Mouse (Mus musculus) liver, postnatal 0 days (tissue): ENCODE results near the gene Clcn3. TPM values are rescaled to one million over a fixed set of nuclear protein-coding genes. Genes with fewer than 3 reads are reported as not detected.

Source experiments
- ATAC-seq: fragments of 200-750 bp; cut with Nextera tagmentation; 2 replicates; pipeline ENCODE4 v1.8.0; 2017; ENCODE audit warnings: mild to moderate bottlenecking, moderate library complexity
- DNase-seq: peaks from one replicate; pipeline ENCODE4 v3.0.0-alpha.2; 2016
- H3K27ac ChIP-seq: fragments of 300-500 bp; sonication (generic); 2 replicates; pipeline ENCODE4 v1.5.1; 2014; ENCODE audit warnings: antibody characterized with exemption, moderate library complexity, mild to moderate bottlenecking, low read depth
- H3K27me3 ChIP-seq: fragments of 300-500 bp; sonication (generic); 2 replicates; pipeline ENCODE4 v1.6.1; 2014; ENCODE audit warnings: low read length, control low read depth, mixed read lengths; ENCODE audit not compliant: insufficient read depth
- H3K36me3 ChIP-seq: fragments of 300-500 bp; sonication (generic); replicated peaks from 2 replicates; pipeline ENCODE4 v1.6.1; 2014; ENCODE audit warnings: mild to moderate bottlenecking, control low read depth, low read length, moderate library complexity, mixed read lengths; ENCODE audit not compliant: insufficient read depth
- H3K4me1 ChIP-seq: fragments of 300-500 bp; sonication (generic); 2 replicates; pipeline ENCODE4 v1.6.1; 2014; ENCODE audit warnings: antibody characterized with exemption, mild to moderate bottlenecking, control low read depth; ENCODE audit not compliant: insufficient read depth
- H3K4me2 ChIP-seq: fragments of 300-500 bp; sonication (generic); 2 replicates; pipeline ENCODE4 v1.6.1; 2014; ENCODE audit warnings: low read depth, mild to moderate bottlenecking, low read length, moderate library complexity, mixed read lengths
- H3K4me3 ChIP-seq: fragments of 300-500 bp; sonication (generic); 2 replicates; pipeline ENCODE4 v1.5.1; 2014; ENCODE audit warnings: low read depth, low read length
- H3K9ac ChIP-seq: fragments of 300-500 bp; sonication (generic); replicated peaks from 2 replicates; pipeline ENCODE4 v1.6.1; 2014; ENCODE audit warnings: mild to moderate bottlenecking, moderate library complexity
- H3K9me3 ChIP-seq: fragments of 300-500 bp; sonication (generic); 2 replicates; pipeline ENCODE4 v1.6.1; 2016; ENCODE audit warnings: mild to moderate bottlenecking, control low read depth, low read length, mixed read lengths
- CTCF ChIP-seq: sonication (generic); IDR thresholded peaks from 2 replicates; pipeline ENCODE4 v1.5.1; 2016; ENCODE audit warnings: antibody characterized with exemption, low read depth
- EP300 ChIP-seq: IDR thresholded peaks from 2 replicates; pipeline ENCODE4 v1.6.1; 2016; ENCODE audit warnings: antibody characterized with exemption, low read depth, mild to moderate bottlenecking
- WGBS: fragments of 180-500 bp; shearing (Covaris S2); extraction: QIAGEN DNeasy Blood & Tissue Kit; methylation state at CpG from one replicate; pipeline ENCODE4 v1.1.7; 2014; ENCODE audit not compliant: insufficient replicate concordance; 5-methylcytosine and 5-hydroxymethylcytosine counted together
- polyA plus RNA-seq: library from polyadenylated mRNA; unstranded; fragments of >200 nt; fragmentation: Nextera tagmentation; extraction: Ambion mirVana; gene quantifications from 2 replicates; pipeline ENCODE4 v1.2.1, GENCODE M21; 2015

Gene Clcn3
- polyA plus RNA-seq, 1 experiment from 2014 or later = 23.3 TPM

- no peak for TF ChIP-seq CTCF
- TF ChIP-seq EP300 = no peak
- DNase-seq = no peak
- no peaks in the 10 kb centered on the region for H3K27me3 ChIP-seq
- H3K4me3 ChIP-seq = no peak overlapping the region
- H3K4me1 ChIP-seq = peaks cover 20% of the 10 kb centered on the region
- no peaks in the 10 kb centered on the region for H3K36me3 ChIP-seq
- H3K9me3 ChIP-seq = no peaks in the 10 kb centered on the region
- WGBS = 49% methylated on average over 4 of the region's 4 CpGs
- peak overlapping the region; percentile 38; the same call in 1 of the 2 replicates for H3K4me2 ChIP-seq
- no peak overlapping the region for H3K9ac ChIP-seq
- H3K27ac ChIP-seq = no peak overlapping the region
- no peak for ATAC-seq
Observed at GRCm38 (mm10) chr8:60949859-60950258, 33.2 kb downstream of the Clcn3 start.

GRCm38 (mm10) chr8:60947503-60947902 is 35.6 kb downstream of the Clcn3 start:
- peak; percentile 53 for ATAC-seq
- Histone ChIP-seq H3K4me2 (no peak overlapping the region), H3K9me3 (no peaks in the 10 kb centered on the region), H3K4me3 (no peak overlapping the region), H3K27me3 (no peaks in the 10 kb centered on the region), H3K4me1 (peaks cover 20% of the 10 kb centered on the region), H3K27ac (0 out of 2 replicates have a peak overlapping the region, but pooled peaks have one; percentile 18), H3K9ac (no peak overlapping the region), H3K36me3 (no peaks in the 10 kb centered on the region)
- DNase-seq = no peak
- TF ChIP-seq CTCF (no peak), EP300 (no peak)

GRCm38 (mm10) chr8:60942867-60943266 is 40.2 kb downstream of the Clcn3 start:
- DNase-seq (no peak), ATAC-seq (no peak)
- H3K9ac ChIP-seq = no peak overlapping the region
- H3K27me3 ChIP-seq = no peaks in the 10 kb centered on the region
- no peak overlapping the region for H3K27ac ChIP-seq
- H3K4me3 ChIP-seq = no peak overlapping the region
- no peaks in the 10 kb centered on the region for H3K9me3 ChIP-seq
- peaks cover 5% of the 10 kb centered on the region; the same call in 1 of the 2 replicates for H3K4me1 ChIP-seq
- TF ChIP-seq EP300 = no peak
- peak; percentile 58 for TF ChIP-seq CTCF
- over 99% methylated on average over 2 of the region's 2 CpGs for WGBS
- no peak overlapping the region for H3K4me2 ChIP-seq
- peaks cover 10% of the 10 kb centered on the region; the same call in 1 of the 2 replicates for H3K36me3 ChIP-seq

- no peaks in the 10 kb centered on the region for H3K27me3 ChIP-seq
- TF ChIP-seq EP300 (peak; percentile 88), CTCF (no peak)
- DNase-seq (no peak), ATAC-seq (peak; percentile 36; the same call in 1 of the 2 replicates)
- H3K36me3 ChIP-seq = peaks cover 26% of the 10 kb centered on the region
- H3K9ac ChIP-seq = no peak overlapping the region
- 0 out of 2 replicates have a peak, but pooled peaks cover 3% of the 10 kb centered on the region for H3K4me1 ChIP-seq
- H3K4me2 ChIP-seq = no peak overlapping the region
- 47% methylated on average over 3 of the region's 3 CpGs for WGBS
- no peak overlapping the region for H3K27ac ChIP-seq
- no peak overlapping the region for H3K4me3 ChIP-seq
- H3K9me3 ChIP-seq = no peaks in the 10 kb centered on the region
Observed at GRCm38 (mm10) chr8:60938717-60939424, 44.2 kb downstream of the Clcn3 start.

GRCm38 (mm10) chr8:60933617-60934016 is 49.5 kb downstream of the Clcn3 start:
- Histone ChIP-seq H3K4me3 (no peak overlapping the region), H3K4me1 (0 out of 2 replicates have a peak, but pooled peaks cover 3% of the 10 kb centered on the region), H3K27me3 (no peaks in the 10 kb centered on the region), H3K9ac (no peak overlapping the region), H3K4me2 (no peak overlapping the region), H3K36me3 (peaks cover 47% of the 10 kb centered on the region), H3K27ac (no peak overlapping the region), H3K9me3 (no peaks in the 10 kb centered on the region)
- ATAC-seq = no peak
- TF ChIP-seq CTCF (peak; percentile 51), EP300 (no peak)
- DNase-seq = no peak

- H3K27me3 ChIP-seq = no peaks in the 10 kb centered on the region
Observed at GRCm38 (mm10) chr8:60920176-60920575, 62.9 kb downstream of the Clcn3 start.

More at GRCm38 (mm10) chr8:60920176-60920575, 62.9 kb downstream of the Clcn3 start:
- Histone ChIP-seq H3K27ac (no peak overlapping the region), H3K4me2 (no peak overlapping the region), H3K4me3 (no peak overlapping the region), H3K4me1 (no peaks in the 10 kb centered on the region), H3K9ac (no peak overlapping the region), H3K9me3 (no peaks in the 10 kb centered on the region), H3K36me3 (peaks cover 48% of the 10 kb centered on the region)
- 65% methylated on average over 4 of the region's 4 CpGs for WGBS
- ATAC-seq (no peak), DNase-seq (no peak)
- TF ChIP-seq CTCF (no peak), EP300 (no peak)
